Comparison of ENCODE assay signal across 8 mouse cellular contexts in the genomic region with DNA sequence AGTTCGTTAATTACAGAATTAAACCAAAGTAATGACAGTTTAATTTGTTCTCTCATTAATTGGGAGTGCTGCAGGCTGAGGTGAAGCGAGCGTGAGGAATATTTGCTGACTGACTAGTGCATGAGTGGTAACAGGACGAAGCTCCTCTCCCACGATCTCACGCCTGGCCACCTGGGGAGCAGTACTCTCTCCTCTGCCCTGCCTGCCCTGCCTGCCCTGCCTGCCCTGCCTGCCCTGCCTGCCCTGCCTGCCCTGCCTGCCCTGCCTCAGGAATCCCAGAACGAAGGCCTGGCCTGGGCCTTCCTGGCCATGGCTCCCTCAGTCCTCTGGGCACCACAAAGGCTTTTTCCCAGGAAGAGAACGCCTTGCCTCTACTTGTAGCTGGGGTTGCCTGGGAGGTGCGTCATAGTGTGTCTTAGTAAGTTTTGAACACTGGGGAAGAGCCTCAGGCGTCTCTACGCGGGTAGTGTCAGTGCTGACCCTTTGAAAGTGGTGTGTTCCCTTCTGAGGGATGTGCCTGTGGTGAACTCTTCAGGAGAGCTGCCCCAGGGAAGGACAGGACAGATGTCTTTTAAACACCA.
A peak's percentile ranks its signal among the peaks of the same experiment; 100 is the strongest.
DNase-seq lines count a peak whose midpoint lies in the region; ATAC-seq and TF ChIP-seq lines count a peak whose summit lies in the region.

No protein-coding gene starts in this region.

- no peak for TF ChIP-seq CTCF in lung, postnatal 0 days (IDR thresholded peaks at IDR 0.05)
- TF ChIP-seq CTCF in stomach, postnatal 0 days (IDR thresholded peaks at IDR 0.05; ENCODE audit: low read depth), result no peak

- no peak overlapping the region for H3K9ac ChIP-seq in lung, postnatal 0 days (replicated peaks; ENCODE audit: low read depth)
- peak overlapping the region; percentile 13; the same call in 1 of the 2 replicates for H3K9ac ChIP-seq in hindbrain, embryonic 12.5 days
- no peak overlapping the region for H3K9ac ChIP-seq in stomach, postnatal 0 days (ENCODE audit: low read length)

- 40% methylated on average over 12 of the region's 12 CpGs for WGBS in lung, postnatal 0 days
- 17% methylated on average over 12 of the region's 12 CpGs for WGBS in hindbrain, embryonic 12.5 days
- WGBS in limb, embryonic 10.5 days, result 23% methylated on average over 12 of the region's 12 CpGs
- WGBS in stomach, postnatal 0 days, result 40% methylated on average over 12 of the region's 12 CpGs

- H3K4me2 ChIP-seq in lung, postnatal 0 days (replicated peaks; ENCODE audit: low read depth, low read length), result peak overlapping the region; percentile 40
- H3K4me2 ChIP-seq in hindbrain, embryonic 12.5 days (replicated peaks), result peak overlapping the region; percentile 46
- peak overlapping the region; percentile 43; the same call in 1 of the 2 replicates for H3K4me2 ChIP-seq in stomach, postnatal 0 days (replicated peaks; ENCODE audit: low read depth)

- H3K4me1 ChIP-seq in lung, postnatal 0 days (ENCODE audit: insufficient read depth, low read depth, low read length), result no peaks in the 10 kb centered on the region
- H3K4me1 ChIP-seq in hindbrain, embryonic 12.5 days, result peaks cover 45% of the 10 kb centered on the region
- H3K4me1 ChIP-seq in limb, embryonic 10.5 days, result peaks cover 38% of the 10 kb centered on the region
- H3K4me1 ChIP-seq in stomach, postnatal 0 days (replicated peaks; ENCODE audit: control insufficient read depth, insufficient read depth), result peaks cover 5% of the 10 kb centered on the region

- H3K9me3 ChIP-seq in lung, postnatal 0 days (ENCODE audit: low read length), result no peaks in the 10 kb centered on the region
- H3K9me3 ChIP-seq in hindbrain, embryonic 12.5 days (replicated peaks), result no peaks in the 10 kb centered on the region
- H3K9me3 ChIP-seq in limb, embryonic 10.5 days (replicated peaks), result no peaks in the 10 kb centered on the region
- H3K9me3 ChIP-seq in stomach, postnatal 0 days (ENCODE audit: control insufficient read depth, low read length), result no peaks in the 10 kb centered on the region

- H3K27me3 ChIP-seq in lung, postnatal 0 days (replicated peaks; ENCODE audit: insufficient read depth, low read length), result no peaks in the 10 kb centered on the region
- H3K27me3 ChIP-seq in hindbrain, embryonic 12.5 days, result peaks cover 4% of the 10 kb centered on the region; the same call in 1 of the 2 replicates
- H3K27me3 ChIP-seq in limb, embryonic 10.5 days (ENCODE audit: low read depth, poor library complexity, severe bottlenecking), result peaks cover 38% of the 10 kb centered on the region
- no peaks in the 10 kb centered on the region for H3K27me3 ChIP-seq in stomach, postnatal 0 days (ENCODE audit: control insufficient read depth, insufficient read depth, low read length)

- ATAC-seq in lung, postnatal 0 days, result no peak
- peak; percentile 59 for ATAC-seq in hindbrain, embryonic 12.5 days (ENCODE audit: low FRiP score)
- peak; percentile 33; the same call in 1 of the 2 replicates for ATAC-seq in stomach, postnatal 0 days (ENCODE audit: low FRiP score, low TSS enrichment)
- ATAC-seq in CD4-positive, CD25-positive, alpha-beta regulatory T cell, adult 4 months, result no peak
- no peak; the same call in 1 of the 2 replicates for ATAC-seq in frontal cortex, adult (ENCODE audit: low TSS enrichment)

- H3K36me3 ChIP-seq in lung, postnatal 0 days (ENCODE audit: insufficient read depth, low read length), result no peaks in the 10 kb centered on the region
- no peaks in the 10 kb centered on the region for H3K36me3 ChIP-seq in hindbrain, embryonic 12.5 days
- no peaks in the 10 kb centered on the region for H3K36me3 ChIP-seq in limb, embryonic 10.5 days
- no peaks in the 10 kb centered on the region for H3K36me3 ChIP-seq in stomach, postnatal 0 days (ENCODE audit: control insufficient read depth, insufficient read depth, low read length)

- DNase-seq in lung, postnatal 0 days (ENCODE audit: low spot score), result no peak
- DNase-seq in lung, adult 18-20 months, result no peak
- no peak for DNase-seq in limb, embryonic 10.5 days (ENCODE audit: low spot score)
- DNase-seq in stomach, postnatal 0 days (ENCODE audit: low spot score), result peak; percentile 26
- DNase-seq in thymus, postnatal 25 days, result no peak

- no peak for TF ChIP-seq EP300 in lung, postnatal 0 days (IDR thresholded peaks at IDR 0.05)
- no peak for TF ChIP-seq EP300 in stomach, postnatal 0 days (optimal IDR thresholded peaks at IDR 0.05)

- H3K4me3 ChIP-seq in lung, postnatal 0 days (ENCODE audit: low read depth, low read length), result no peak overlapping the region
- peak overlapping the region; percentile 14; the same call in 1 of the 2 replicates for H3K4me3 ChIP-seq in hindbrain, embryonic 12.5 days
- peak overlapping the region; percentile 45 for H3K4me3 ChIP-seq in limb, embryonic 10.5 days
- H3K4me3 ChIP-seq in stomach, postnatal 0 days (ENCODE audit: low read depth, low read length), result no peak overlapping the region

- no peak overlapping the region for H3K27ac ChIP-seq in lung, postnatal 0 days (ENCODE audit: low read length)
- peak overlapping the region; percentile 86 for H3K27ac ChIP-seq in hindbrain, embryonic 12.5 days
- H3K27ac ChIP-seq in limb, embryonic 10.5 days, result peak overlapping the region; percentile 75
- H3K27ac ChIP-seq in stomach, postnatal 0 days (replicated peaks), result no peak overlapping the region

Comparison
In these comparisons a context has a peak if more than half of its experiments do, and no peak if none do; other contexts are left out.
1. ATAC-seq: peak in hindbrain, embryonic 12.5 days (single experiment) and stomach, postnatal 0 days (single experiment); none in lung, postnatal 0 days (single experiment), CD4-positive, CD25-positive, alpha-beta regulatory T cell, adult 4 months (single experiment) and frontal cortex, adult (single experiment).
2. H3K27ac ChIP-seq: peak in hindbrain, embryonic 12.5 days (single experiment) and limb, embryonic 10.5 days (single experiment); none in lung, postnatal 0 days (single experiment) and stomach, postnatal 0 days (single experiment).
3. H3K4me3 ChIP-seq: peak in hindbrain, embryonic 12.5 days (single experiment) and limb, embryonic 10.5 days (single experiment); none in lung, postnatal 0 days (single experiment) and stomach, postnatal 0 days (single experiment).
4. Peak in every context shown above with its lines, with median percentiles within 50 percentile points of each other: H3K4me2 ChIP-seq.